Mouse (Mus musculus) heart, postnatal 0 days (tissue): ENCODE results near the gene Ahnak. TPM values are rescaled to one million over a fixed set of nuclear protein-coding genes. Genes with fewer than 3 reads are reported as not detected.

Source experiments
- ATAC-seq: fragments of 200-750 bp; cut with Nextera tagmentation; 2 replicates; pipeline ENCODE4 v1.8.0; 2017; ENCODE audit warnings: low read depth, moderate number of reproducible peaks, moderate library complexity; ENCODE audit not compliant: insufficient read depth
- DNase-seq: peaks from one replicate; pipeline ENCODE4 v3.0.0-alpha.2; 2016; ENCODE audit warnings: low spot score
- H3K27ac ChIP-seq: fragments of 300-500 bp; sonication (generic); 2 replicates; pipeline ENCODE4 v1.5.1; 2014; ENCODE audit warnings: low read depth, mild to moderate bottlenecking
- H3K27me3 ChIP-seq: fragments of 300-500 bp; sonication (generic); 2 replicates; pipeline ENCODE4 v1.6.1; 2014; ENCODE audit warnings: low read length, mixed read lengths; ENCODE audit not compliant: control insufficient read depth, insufficient read depth
- H3K36me3 ChIP-seq: fragments of 300-500 bp; sonication (generic); replicated peaks from 2 replicates; pipeline ENCODE4 v1.6.1; 2014; ENCODE audit warnings: low read length, mixed read lengths; ENCODE audit not compliant: control insufficient read depth, insufficient read depth
- H3K4me1 ChIP-seq: fragments of 300-500 bp; sonication (generic); 2 replicates; pipeline ENCODE4 v1.6.1; 2014; ENCODE audit warnings: antibody characterized with exemption; ENCODE audit not compliant: control insufficient read depth, insufficient read depth
- H3K4me2 ChIP-seq: fragments of 300-500 bp; sonication (generic); 2 replicates; pipeline ENCODE4 v1.6.1; 2014; ENCODE audit warnings: low read depth, mild to moderate bottlenecking, low read length, moderate library complexity
- H3K4me3 ChIP-seq: fragments of 300-500 bp; sonication (generic); 2 replicates; pipeline ENCODE4 v1.5.1; 2014; ENCODE audit warnings: low read depth, low read length
- H3K9ac ChIP-seq: fragments of 300-500 bp; sonication (generic); replicated peaks from 2 replicates; pipeline ENCODE4 v1.6.1; 2014; ENCODE audit warnings: low read depth, low read length, mixed read lengths
- H3K9me3 ChIP-seq: fragments of 300-500 bp; sonication (generic); replicated peaks from 2 replicates; pipeline ENCODE4 v1.6.1; 2016; ENCODE audit warnings: low read length; ENCODE audit not compliant: control insufficient read depth
- CTCF ChIP-seq: IDR thresholded peaks from 2 replicates; pipeline ENCODE4 v1.5.1; 2016; ENCODE audit warnings: antibody characterized with exemption, control low read depth, low read depth
- EP300 ChIP-seq: IDR thresholded peaks from 2 replicates; pipeline ENCODE4 v1.6.1; 2016; ENCODE audit warnings: antibody characterized with exemption, low read depth
- WGBS: fragments of 180-500 bp; shearing (Covaris S2); extraction: QIAGEN DNeasy Blood & Tissue Kit; methylation state at CpG from one replicate; pipeline ENCODE4 v1.1.7; 2014; 5-methylcytosine and 5-hydroxymethylcytosine counted together
- polyA plus RNA-seq: library from polyadenylated mRNA; unstranded; fragments of >200 nt; fragmentation: Nextera tagmentation; extraction: Ambion mirVana; gene quantifications from 2 replicates; pipeline ENCODE4 v1.2.1, GENCODE M21; 2015
- total RNA-seq: library from RNA; depleted of rRNA; stranded (reverse); fragments of >200 nt; gene quantifications from 2 replicates; pipeline ENCODE4 v1.2.3, GENCODE M21; 2014; ENCODE audit warnings: low replicate concordance

The Ahnak gene
- total and polyA plus RNA-seq, 2 experiments from 2014 or later = 56.8 to 122 TPM

DNA sequence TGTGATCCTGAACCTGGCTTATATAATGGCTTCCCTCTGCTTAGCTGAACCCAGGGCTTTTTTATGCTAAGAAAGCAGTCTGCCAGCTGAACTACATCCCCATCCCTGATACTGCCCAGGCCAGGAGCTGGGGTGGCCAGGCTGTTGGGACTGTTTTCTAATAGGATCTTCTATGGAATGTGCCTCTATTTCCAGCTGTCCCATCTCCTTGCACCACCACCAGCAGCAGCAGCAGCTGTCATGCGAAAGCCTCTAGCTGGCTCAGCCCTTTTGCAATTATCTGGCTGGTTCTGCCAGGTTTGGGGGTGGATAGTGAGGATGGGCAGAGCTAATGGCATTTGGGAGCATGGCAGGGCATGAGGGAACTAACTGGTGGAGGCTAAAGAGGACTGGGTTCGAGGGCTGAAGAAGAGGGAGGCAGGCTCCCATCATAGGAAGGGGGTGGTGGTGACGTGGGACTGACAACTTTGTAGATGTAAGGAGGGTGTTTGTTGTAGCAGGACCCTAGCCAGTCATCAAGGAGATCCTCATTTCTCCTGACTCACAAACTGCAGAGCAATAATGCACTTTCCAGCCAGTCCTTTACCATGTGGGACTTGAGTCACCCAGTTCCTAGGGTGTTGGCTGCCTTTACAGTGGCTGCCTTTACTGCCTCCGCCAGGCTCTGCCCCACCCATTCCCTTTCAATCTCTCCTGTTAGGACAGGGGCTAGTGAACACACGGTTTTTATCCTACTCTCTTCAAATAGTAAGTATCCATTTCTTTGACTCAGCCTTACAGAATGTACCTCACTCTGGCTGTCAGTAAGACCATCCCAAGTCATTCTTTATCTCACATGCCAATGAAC lies 6.6 kb upstream of the Ahnak start:
- 0 out of 2 replicates have a peak overlapping the region, but pooled peaks have one; percentile 12 for H3K9ac ChIP-seq
- WGBS = 41% methylated on average over 5 of the region's 5 CpGs
- no peak overlapping the region for H3K4me3 ChIP-seq
- ATAC-seq = no peak
- peaks cover 54% of the 10 kb centered on the region for H3K4me1 ChIP-seq
- peaks cover 21% of the 10 kb centered on the region for H3K36me3 ChIP-seq
- no peak for DNase-seq
- TF ChIP-seq CTCF (no peak), EP300 (no peak)
- no peak overlapping the region for H3K4me2 ChIP-seq
- H3K27ac ChIP-seq = peak overlapping the region; percentile 69
- no peaks in the 10 kb centered on the region for H3K9me3 ChIP-seq
- H3K27me3 ChIP-seq = no peaks in the 10 kb centered on the region

DNA sequence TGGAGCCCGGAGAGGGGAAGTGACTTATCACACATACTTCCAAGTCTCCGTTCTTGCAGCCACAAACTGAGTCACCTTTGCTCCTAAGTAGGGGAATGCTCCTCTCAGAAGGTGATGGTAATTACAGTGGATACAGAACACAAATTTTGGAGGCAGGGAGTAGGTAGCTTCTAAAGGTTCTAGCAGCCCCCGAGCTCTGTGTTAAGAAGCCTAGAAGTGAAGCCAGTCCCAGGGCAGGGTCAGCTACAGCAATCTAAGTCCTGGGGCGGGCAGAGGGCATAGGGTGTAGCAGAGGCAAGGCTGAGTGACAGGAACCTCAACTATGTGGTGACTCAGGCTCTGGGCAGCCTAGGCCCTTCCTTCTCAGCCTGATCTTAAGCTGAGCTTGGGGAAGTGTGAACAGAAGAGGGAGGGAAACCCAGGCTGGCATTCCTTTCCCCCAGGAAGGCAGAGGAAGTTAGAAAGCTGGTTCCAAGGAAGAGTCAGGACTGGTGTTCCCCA lies 5.9 kb upstream of the Ahnak start:
- TF ChIP-seq EP300 (no peak), CTCF (no peak)
- peak; percentile 46 for DNase-seq
- Histone ChIP-seq H3K27me3 (no peaks in the 10 kb centered on the region), H3K27ac (peak overlapping the region; percentile 69), H3K4me2 (no peak overlapping the region), H3K36me3 (peaks cover 14% of the 10 kb centered on the region), H3K4me3 (no peak overlapping the region), H3K9ac (0 out of 2 replicates have a peak overlapping the region, but pooled peaks have one; percentile 12), H3K4me1 (peaks cover 60% of the 10 kb centered on the region), H3K9me3 (no peaks in the 10 kb centered on the region)
- 14% methylated on average over 4 of the region's 4 CpGs for WGBS
- 0 out of 2 replicates have a peak, but pooled peaks have one; percentile 16 for ATAC-seq

- H3K4me1 ChIP-seq = peaks cover 65% of the 10 kb centered on the region
- ATAC-seq = no peak
These were observed 4.7 kb upstream of the Ahnak start for GRCm38 (mm10) chr19:8984255-8984868.

DNA sequence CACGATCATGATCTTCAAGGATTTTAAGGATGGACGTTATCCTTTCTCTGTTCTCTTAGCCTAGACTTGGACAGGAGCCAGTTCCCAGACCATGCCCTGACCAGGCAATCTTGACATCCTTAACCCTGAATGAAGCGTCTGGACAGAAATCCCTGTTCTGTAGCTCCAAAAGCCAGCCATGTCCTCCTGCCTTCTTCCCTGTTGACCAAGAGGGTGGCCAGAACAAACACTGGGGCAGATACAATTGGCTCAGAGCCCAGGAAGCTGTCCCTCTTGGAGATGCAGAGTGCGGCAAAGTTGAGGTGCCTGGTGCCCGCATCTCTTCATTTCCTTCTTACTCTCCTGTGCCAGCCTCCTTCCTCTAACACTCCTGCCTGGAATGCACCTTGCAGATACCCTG lies 3.2 kb upstream of the Ahnak start:
- H3K36me3 ChIP-seq = no peaks in the 10 kb centered on the region
- no peak for TF ChIP-seq EP300
- TF ChIP-seq CTCF = no peak
- no peaks in the 10 kb centered on the region for H3K27me3 ChIP-seq
- no peaks in the 10 kb centered on the region for H3K9me3 ChIP-seq
- no peak overlapping the region for H3K9ac ChIP-seq
- H3K4me1 ChIP-seq = peaks cover 65% of the 10 kb centered on the region
- 30% methylated on average over 5 of the region's 5 CpGs for WGBS
- H3K4me2 ChIP-seq = no peak overlapping the region
- ATAC-seq (no peak), DNase-seq (no peak)
- no peak overlapping the region for H3K4me3 ChIP-seq
- H3K27ac ChIP-seq = no peak overlapping the region

More at GRCm38 (mm10) chr19:8984255-8984868, 4.7 kb upstream of the Ahnak start:
- peak; percentile 86 for DNase-seq
- Histone ChIP-seq H3K27me3 (no peaks in the 10 kb centered on the region), H3K27ac (peak overlapping the region; percentile 69), H3K9me3 (no peaks in the 10 kb centered on the region), H3K9ac (no peak overlapping the region), H3K4me2 (no peak overlapping the region), H3K4me3 (no peak overlapping the region), H3K36me3 (peaks cover 2% of the 10 kb centered on the region)
- TF ChIP-seq CTCF (no peak), EP300 (no peak)
- 23% methylated on average over 7 of the region's 7 CpGs for WGBS

DNA sequence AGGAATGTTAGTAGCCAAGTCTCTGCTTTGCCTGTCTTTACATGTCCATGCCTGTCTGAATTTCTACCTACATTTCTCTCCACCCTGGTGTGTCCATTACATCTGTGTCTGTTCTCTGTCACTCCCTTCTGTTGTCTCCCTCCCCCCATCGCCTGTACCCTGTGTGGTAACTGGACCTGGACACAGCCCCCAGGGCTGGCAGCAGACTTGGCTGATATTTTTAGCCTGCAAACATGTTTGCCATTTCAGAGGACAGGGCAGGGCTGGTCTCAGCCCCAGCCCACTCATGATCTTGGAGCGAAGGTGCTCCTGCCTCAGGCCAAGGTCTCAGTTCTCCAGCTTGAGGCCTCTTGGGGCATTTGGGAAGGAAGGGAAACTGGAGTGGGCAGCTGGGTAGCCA lies 1.3 kb upstream of the Ahnak start:
- H3K36me3 ChIP-seq = no peaks in the 10 kb centered on the region
- 26% methylated on average over 2 of the region's 2 CpGs for WGBS
- ATAC-seq (peak; percentile 34), DNase-seq (peak; percentile 78)
- peak overlapping the region; percentile 13; the same call in 1 of the 2 replicates for H3K9ac ChIP-seq
- H3K4me1 ChIP-seq = peaks cover 69% of the 10 kb centered on the region
- H3K9me3 ChIP-seq = no peaks in the 10 kb centered on the region
- peak overlapping the region; percentile 71; the same call in 1 of the 2 replicates for H3K4me2 ChIP-seq
- no peaks in the 10 kb centered on the region for H3K27me3 ChIP-seq
- no peak for TF ChIP-seq EP300
- H3K4me3 ChIP-seq = no peak overlapping the region
- H3K27ac ChIP-seq = peak overlapping the region; percentile 97
